Mouse (Mus musculus): ENCODE results near the gene Them7. TPM values are rescaled to one million over a fixed set of nuclear protein-coding genes. Genes with fewer than 3 reads are reported as not detected.
A peak's percentile ranks its signal among the peaks of the same experiment; 100 is the strongest.

Them7 gene
- total RNA-seq, 2 experiments from 2014 or later, result 0.65 TPM; not detected in 1

DNA sequence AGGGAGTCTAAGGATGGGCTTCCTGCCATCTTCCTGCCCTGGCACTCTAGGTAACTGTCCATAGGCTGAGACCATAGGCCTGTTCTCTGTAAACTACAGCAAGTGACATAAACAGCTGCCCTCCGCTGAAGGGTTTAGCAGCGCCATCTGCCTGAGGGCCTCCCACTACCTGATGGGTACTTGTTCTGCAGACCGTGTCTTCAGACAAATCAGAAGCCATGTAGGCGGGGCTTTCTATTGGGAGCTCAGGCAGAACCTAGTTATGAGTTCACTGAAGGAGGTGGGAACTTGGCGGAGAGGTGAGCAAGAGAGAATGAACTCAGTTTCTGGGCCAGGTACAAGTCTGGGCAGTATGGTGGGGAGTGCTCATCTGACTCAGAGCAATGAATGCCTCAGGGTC, 148.6 kb downstream of the Them7 start:
- ATAC-seq (ENCODE audit: poor library complexity, severe bottlenecking), result no peak

GRCm38 (mm10) chr2:105373658-105374057, 149.5 kb downstream of the Them7 start:
- ATAC-seq (ENCODE audit: poor library complexity, severe bottlenecking), result no peak

GRCm38 (mm10) chr2:105375261-105375660, 151.1 kb downstream of the Them7 start:
- no peak for ATAC-seq (ENCODE audit: poor library complexity, severe bottlenecking)

DNA sequence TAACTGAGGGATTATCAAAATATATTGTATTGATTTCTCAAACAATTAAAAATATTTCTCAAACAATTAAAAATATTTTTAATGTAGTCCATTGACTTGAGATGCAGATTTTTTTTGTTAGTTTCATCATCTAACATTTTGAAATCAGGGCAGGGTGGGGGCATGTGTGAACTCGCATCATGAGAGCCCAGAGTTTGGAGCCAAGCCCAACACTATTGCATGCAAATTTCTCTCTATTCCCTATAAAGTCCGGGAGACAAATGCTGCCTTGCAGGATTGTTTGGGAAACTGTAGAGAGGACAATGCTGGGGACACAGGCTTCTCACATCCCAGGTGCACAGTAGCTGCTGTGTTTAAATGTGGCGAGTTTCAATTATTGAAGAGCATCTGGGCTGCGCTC, 151.6 kb downstream of the Them7 start:
- ATAC-seq (ENCODE audit: poor library complexity, severe bottlenecking), result no peak

- ATAC-seq (ENCODE audit: poor library complexity, severe bottlenecking), result no peak
Observed at GRCm38 (mm10) chr2:105379682-105380081, 155.6 kb downstream of the Them7 start.

DNA sequence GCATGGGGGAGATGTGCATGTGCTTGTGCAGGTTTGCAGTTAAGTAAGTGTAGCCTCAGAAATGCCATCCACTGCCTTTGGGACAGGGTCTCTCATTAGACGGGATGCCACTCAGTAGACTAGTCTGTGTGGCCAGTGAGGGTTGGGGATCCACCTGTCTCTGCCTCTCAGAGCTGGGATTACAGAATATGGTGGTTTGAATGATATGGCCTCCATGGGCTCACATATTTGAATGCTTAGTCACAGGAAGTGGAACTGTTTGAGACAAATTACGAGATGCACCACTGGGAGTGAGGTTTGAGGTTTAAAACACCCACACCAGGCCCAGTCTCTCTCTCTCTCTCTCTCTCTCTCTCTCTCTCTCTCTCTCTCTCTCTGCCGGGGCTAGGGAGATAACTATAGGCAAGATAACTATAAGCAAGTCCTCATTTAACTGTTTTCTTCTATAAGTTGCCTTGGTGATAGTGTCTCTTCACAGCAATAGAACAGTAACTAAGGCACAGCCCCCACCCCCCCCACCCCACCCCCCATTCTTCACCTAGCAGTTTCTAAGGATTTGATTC, 156.7 kb downstream of the Them7 start:
- no peak for ATAC-seq (ENCODE audit: poor library complexity, severe bottlenecking)

DNA sequence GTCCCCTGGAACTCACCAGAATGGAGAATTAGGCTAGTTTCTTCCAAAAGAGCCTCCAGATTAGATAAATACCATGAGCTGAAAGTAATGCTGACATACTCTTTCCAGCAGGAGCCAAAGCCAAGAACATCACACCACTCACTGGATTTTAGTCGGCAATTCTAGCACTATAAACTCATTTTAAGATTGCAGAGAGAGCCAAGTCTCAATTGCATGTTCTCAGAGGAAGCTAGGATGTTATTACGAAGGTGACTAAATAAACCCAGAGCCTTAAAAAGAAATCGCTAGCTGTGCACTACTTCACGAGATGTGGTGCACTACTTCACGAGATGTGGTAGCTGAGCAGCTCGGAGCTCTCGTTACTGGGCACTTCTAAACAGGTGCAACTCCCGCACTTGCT, 158.9 kb downstream of the Them7 start:
- ATAC-seq (ENCODE audit: poor library complexity, severe bottlenecking), result no peak

DNA sequence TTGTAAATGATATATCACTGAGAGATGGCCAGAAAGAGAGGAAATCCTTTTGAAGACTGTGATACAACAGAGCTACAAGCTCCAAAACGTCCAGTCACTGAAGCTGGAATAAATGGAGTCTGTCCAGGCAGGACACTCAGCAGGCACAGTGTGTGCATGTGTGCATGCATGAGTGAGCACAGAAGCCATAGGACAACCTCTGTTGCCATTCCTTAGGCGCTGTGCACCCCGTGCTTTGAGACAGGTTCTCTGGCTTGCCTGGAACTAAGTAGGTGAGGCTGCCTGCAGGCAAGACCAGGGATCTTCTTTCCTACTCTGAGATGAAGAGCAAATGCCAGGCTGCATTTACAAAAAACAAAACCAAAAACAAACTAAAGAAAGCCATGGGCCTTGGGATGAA, 160.9 kb downstream of the Them7 start:
- no peak for ATAC-seq (ENCODE audit: poor library complexity, severe bottlenecking)

- ATAC-seq (ENCODE audit: poor library complexity, severe bottlenecking), result no peak
Observed at GRCm38 (mm10) chr2:105386418-105386817, 162.3 kb downstream of the Them7 start.

DNA sequence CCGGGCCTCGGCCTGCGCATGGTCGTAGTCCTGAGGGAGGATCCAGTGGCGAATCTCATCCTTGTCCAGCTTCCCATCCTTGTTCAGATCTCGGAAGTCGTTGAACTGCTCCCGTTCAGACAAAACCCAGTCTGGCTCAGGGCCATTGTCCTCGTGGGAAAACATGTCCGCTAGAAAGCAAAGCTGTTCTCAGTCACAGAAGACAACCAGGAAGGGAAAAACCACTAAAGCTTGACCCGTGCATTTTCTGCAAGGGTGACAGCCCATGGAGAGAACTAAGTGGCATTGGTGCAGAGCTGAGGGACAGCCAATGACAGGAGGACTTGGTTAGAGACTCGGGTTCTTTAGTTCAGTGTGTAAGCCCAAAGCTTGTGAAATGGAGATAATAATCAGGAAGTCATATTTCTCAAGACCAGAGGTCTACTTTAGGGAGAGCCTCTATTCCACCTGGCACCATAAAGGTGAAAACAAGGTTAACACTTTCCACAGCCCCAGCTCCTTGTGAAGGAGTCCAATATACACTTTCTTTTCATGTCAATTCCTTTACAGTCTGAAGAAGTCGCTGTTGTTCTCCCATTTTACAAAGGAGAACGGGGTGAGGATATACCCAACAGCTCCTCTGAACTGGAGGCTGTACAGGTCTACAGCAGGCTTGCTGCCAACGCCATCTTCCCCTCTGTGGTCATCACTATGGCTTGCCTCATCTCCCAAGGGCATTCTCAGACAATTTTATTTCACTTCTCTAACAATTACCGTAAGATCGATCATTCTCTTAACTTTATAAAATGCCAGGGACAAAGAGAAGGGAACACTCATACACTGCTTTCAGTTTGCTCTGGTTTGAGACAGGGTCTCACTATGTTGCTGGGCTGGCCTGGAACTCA, 165.1 kb downstream of the Them7 start:
- peak; percentile 74 for ATAC-seq (ENCODE audit: poor library complexity, severe bottlenecking)

GRCm38 (mm10) chr2:105390653-105391413, 166.7 kb downstream of the Them7 start:
- ATAC-seq (ENCODE audit: poor library complexity, severe bottlenecking), result no peak

DNA sequence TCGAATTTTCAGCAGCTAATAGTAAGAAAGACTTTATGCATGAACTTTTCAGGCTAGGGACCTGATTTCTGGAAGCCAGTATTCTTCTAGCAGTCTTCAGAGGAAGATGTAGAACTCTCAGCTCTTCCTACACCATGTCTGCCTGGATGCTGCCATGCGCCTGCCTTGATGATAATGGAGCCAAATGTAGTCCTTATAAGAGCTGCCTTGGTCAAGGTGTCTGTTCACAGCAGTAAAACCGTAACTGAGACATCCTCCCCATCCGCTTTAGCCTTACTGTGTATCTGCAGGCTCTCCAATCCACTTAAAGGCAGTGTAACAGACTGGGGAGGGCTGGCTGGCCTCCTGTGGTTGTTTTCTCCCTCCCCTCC, 167.3 kb downstream of the Them7 start:
- no peak for ATAC-seq (ENCODE audit: poor library complexity, severe bottlenecking)

GRCm38 (mm10) chr2:105392514-105392913, 168.4 kb downstream of the Them7 start:
- ATAC-seq (ENCODE audit: poor library complexity, severe bottlenecking), result no peak

DNA sequence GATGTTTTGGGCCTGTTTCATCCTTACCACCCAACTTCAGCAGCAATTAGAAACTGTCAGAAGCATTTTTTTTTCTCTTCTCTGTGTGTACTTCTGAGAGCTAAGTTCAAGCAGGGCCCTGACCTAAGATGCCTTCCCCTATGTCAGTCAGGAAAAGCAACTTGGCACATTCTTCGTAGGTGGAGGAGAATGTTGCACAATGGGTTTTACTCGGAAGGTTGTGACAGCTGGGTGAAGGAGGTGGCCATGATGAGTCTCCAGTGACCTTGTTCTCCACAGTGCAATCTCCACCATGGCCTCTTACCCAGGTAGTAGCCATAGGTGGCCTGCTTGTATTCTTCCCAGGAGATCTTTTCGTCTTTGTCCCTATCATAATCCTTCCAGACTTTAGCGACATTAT, 170.3 kb downstream of the Them7 start:
- ATAC-seq (ENCODE audit: poor library complexity, severe bottlenecking), result no peak

- ATAC-seq (ENCODE audit: poor library complexity, severe bottlenecking), result no peak
Observed at GRCm38 (mm10) chr2:105396066-105396465, 171.9 kb downstream of the Them7 start.

GRCm38 (mm10) chr2:105397446-105398211, 173.5 kb downstream of the Them7 start:
- no peak for ATAC-seq (ENCODE audit: poor library complexity, severe bottlenecking)

DNA sequence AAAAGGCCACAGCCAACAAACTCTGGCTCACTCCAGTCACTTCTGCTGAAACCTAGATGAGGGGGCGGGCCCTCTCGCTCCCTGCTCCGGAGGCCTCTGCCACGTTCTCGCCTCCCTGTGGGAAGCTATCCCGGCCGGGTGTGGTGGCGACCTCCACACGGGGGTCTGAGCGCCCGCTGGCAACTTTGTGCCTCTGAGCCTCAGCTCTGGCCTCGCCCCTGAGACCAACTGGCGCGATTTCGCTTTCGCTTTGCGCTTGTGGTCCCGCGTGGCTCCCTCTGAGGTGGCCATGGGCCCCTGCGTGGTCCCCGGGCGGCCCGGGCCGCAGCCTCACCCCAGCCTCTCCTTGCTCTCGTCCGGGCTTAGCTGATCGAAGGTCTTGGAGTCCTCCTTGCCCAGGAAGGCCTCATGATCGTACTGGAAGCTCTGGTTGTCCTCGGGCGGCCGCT, 174.5 kb downstream of the Them7 start:
- peak; percentile 66 for ATAC-seq (ENCODE audit: poor library complexity, severe bottlenecking)

- ATAC-seq (ENCODE audit: poor library complexity, severe bottlenecking), result peak; percentile 68
Observed at GRCm38 (mm10) chr2:105399085-105399891, 175.2 kb downstream of the Them7 start, which contains the start of gene Rcn1. Gene Rcn1 (minus strand): TSS chr2:105399319.

GRCm38 (mm10) chr2:105400558-105400957, 176.4 kb downstream of the Them7 start:
- ATAC-seq (ENCODE audit: poor library complexity, severe bottlenecking), result no peak

DNA sequence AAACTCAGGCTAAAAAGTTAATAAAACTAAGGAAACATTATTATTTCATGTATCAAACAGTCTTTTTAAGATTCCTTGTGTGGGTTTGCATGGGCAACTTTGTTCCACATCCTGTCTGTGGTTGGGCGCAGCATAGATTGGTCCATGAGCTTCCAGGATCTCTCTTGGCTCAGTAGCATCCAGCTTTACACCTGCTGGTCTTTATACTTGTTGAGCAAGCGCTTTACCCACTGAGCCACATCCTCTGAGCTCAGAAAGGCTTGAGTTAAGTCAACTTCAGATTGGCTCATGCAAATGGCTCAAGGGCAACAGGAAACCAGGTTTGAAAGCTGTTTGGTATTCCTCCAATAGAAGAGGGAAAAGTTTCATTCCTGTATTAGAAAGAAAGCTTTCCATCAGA, 178.1 kb downstream of the Them7 start:
- peak; percentile 28 for ATAC-seq (ENCODE audit: poor library complexity, severe bottlenecking)
